Mouse (Mus musculus): ENCODE measurements at regions not wholly inside any gene's neighbourhood (a gene's known extent, or its start where the extent isn't known, plus 50 kb on each side); places are given as distances from the start of the nearest gene placed in this dataset.

DNA sequence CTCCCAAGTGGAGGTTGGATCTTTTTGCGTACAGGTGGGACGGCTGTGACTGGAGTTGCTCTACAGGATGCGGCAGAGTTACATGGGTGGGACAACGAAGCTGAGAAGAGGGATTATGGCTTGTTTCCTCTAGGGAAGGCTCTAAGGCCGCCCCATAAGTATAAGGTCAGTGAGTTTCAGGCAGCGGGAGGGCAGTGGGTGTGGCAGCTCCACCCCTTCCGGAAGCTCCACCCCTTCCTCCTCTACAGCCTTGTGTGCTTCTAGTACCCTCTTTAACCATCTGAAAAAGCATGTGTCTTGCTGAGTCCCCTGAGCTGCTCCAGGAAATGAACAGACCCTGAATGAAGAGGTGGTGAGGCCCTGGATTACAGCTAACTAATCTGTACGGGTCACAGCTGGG lies 101.2 kb upstream of the Afdn start:
- peak overlapping the region; percentile 37 for H3K4me3 ChIP-seq (ENCODE audit: low read depth, low read length)
- peaks cover 11% of the 10 kb centered on the region for H3K4me1 ChIP-seq (ENCODE audit: control insufficient read depth, insufficient read depth, low read length)
- H3K9ac ChIP-seq (ENCODE audit: low read depth, poor library complexity, severe bottlenecking), result peak overlapping the region; percentile 47
- TF ChIP-seq EP300 (IDR thresholded peaks at IDR 0.05; ENCODE audit: insufficient read depth, low read depth, low read length) (peak; percentile 92), POLR2A (IDR thresholded peaks at IDR 0.05; ENCODE audit: insufficient read depth, low read length) (peak; percentile 45), CTCF (IDR thresholded peaks at IDR 0.05; ENCODE audit: low read depth, low read length) (no peak)
- peak overlapping the region; percentile 100 for H3K27ac ChIP-seq (ENCODE audit: insufficient read depth, low read length)
- no peaks in the 10 kb centered on the region for H3K36me3 ChIP-seq (ENCODE audit: control insufficient read depth, insufficient read depth, low read length, poor library complexity, severe bottlenecking)
- 0 out of 2 replicates have a peak, but pooled peaks cover 7% of the 10 kb centered on the region for H3K9me3 ChIP-seq (replicated peaks; ENCODE audit: control insufficient read depth, insufficient read depth, low read length, poor library complexity, severe bottlenecking)
- H3K27me3 ChIP-seq (ENCODE audit: control insufficient read depth, insufficient read depth, low read length, poor library complexity, severe bottlenecking), result no peaks in the 10 kb centered on the region

- H3K4me1 ChIP-seq (ENCODE audit: control insufficient read depth, insufficient read depth, low read length), result peaks cover 11% of the 10 kb centered on the region
- H3K4me3 ChIP-seq (ENCODE audit: low read depth, low read length), result peak overlapping the region; percentile 34; the same call in 1 of the 2 replicates
- 0 out of 2 replicates have a peak, but pooled peaks cover 7% of the 10 kb centered on the region for H3K9me3 ChIP-seq (replicated peaks; ENCODE audit: control insufficient read depth, insufficient read depth, low read length, poor library complexity, severe bottlenecking)
- peak overlapping the region; percentile 100 for H3K27ac ChIP-seq (ENCODE audit: insufficient read depth, low read length)
- H3K9ac ChIP-seq (ENCODE audit: low read depth, poor library complexity, severe bottlenecking), result peak overlapping the region; percentile 47
- H3K27me3 ChIP-seq (ENCODE audit: control insufficient read depth, insufficient read depth, low read length, poor library complexity, severe bottlenecking), result no peaks in the 10 kb centered on the region
- TF ChIP-seq POLR2A (IDR thresholded peaks at IDR 0.05; ENCODE audit: insufficient read depth, low read length) (no peak), CTCF (IDR thresholded peaks at IDR 0.05; ENCODE audit: low read depth, low read length) (no peak), EP300 (IDR thresholded peaks at IDR 0.05; ENCODE audit: insufficient read depth, low read depth, low read length) (no peak)
- H3K36me3 ChIP-seq (ENCODE audit: control insufficient read depth, insufficient read depth, low read length, poor library complexity, severe bottlenecking), result no peaks in the 10 kb centered on the region
Measured at GRCm38 (mm10) chr17:13659943-13660342, 100.4 kb upstream of the Afdn start.

GRCm38 (mm10) chr17:13661023-13661422 lies 99.3 kb upstream of the Afdn start:
- Histone ChIP-seq H3K4me1 (ENCODE audit: control insufficient read depth, insufficient read depth, low read length) (peaks cover 11% of the 10 kb centered on the region), H3K27ac (ENCODE audit: insufficient read depth, low read length) (no peak overlapping the region), H3K9ac (ENCODE audit: low read depth, poor library complexity, severe bottlenecking) (no peak overlapping the region), H3K27me3 (ENCODE audit: control insufficient read depth, insufficient read depth, low read length, poor library complexity, severe bottlenecking) (no peaks in the 10 kb centered on the region), H3K9me3 (replicated peaks; ENCODE audit: control insufficient read depth, insufficient read depth, low read length, poor library complexity, severe bottlenecking) (0 out of 2 replicates have a peak, but pooled peaks cover 2% of the 10 kb centered on the region), H3K36me3 (ENCODE audit: control insufficient read depth, insufficient read depth, low read length, poor library complexity, severe bottlenecking) (no peaks in the 10 kb centered on the region), H3K4me3 (ENCODE audit: low read depth, low read length) (no peak overlapping the region)
- TF ChIP-seq CTCF (IDR thresholded peaks at IDR 0.05; ENCODE audit: low read depth, low read length) (no peak), POLR2A (IDR thresholded peaks at IDR 0.05; ENCODE audit: insufficient read depth, low read length) (no peak), EP300 (IDR thresholded peaks at IDR 0.05; ENCODE audit: insufficient read depth, low read depth, low read length) (no peak)

DNA sequence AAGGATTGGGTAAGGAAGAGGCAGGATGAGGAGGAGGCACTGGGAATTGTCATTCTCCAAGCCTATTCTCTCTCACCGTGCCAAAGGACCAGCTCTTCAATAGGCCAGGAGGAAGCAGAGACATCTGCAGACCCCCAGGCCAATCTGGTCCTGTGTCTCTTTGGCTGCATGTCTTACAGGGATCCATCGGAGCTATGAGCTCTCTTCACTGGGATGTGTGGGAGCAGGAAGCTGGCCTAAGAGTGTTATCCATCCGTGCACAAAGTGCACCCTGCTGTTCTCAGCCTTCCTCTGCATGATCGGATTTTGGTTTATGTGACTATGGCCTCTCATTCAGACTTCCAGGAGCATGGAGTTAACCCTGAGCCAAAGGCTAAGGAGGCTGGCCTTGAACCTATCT lies 98.2 kb upstream of the Afdn start:
- H3K9ac ChIP-seq (ENCODE audit: low read depth, poor library complexity, severe bottlenecking), result no peak overlapping the region
- no peaks in the 10 kb centered on the region for H3K9me3 ChIP-seq (replicated peaks; ENCODE audit: control insufficient read depth, insufficient read depth, low read length, poor library complexity, severe bottlenecking)
- H3K4me1 ChIP-seq (ENCODE audit: control insufficient read depth, insufficient read depth, low read length), result peaks cover 16% of the 10 kb centered on the region
- H3K27me3 ChIP-seq (ENCODE audit: control insufficient read depth, insufficient read depth, low read length, poor library complexity, severe bottlenecking), result no peaks in the 10 kb centered on the region
- H3K4me3 ChIP-seq (ENCODE audit: low read depth, low read length), result no peak overlapping the region
- H3K27ac ChIP-seq (ENCODE audit: insufficient read depth, low read length), result no peak overlapping the region
- TF ChIP-seq CTCF (IDR thresholded peaks at IDR 0.05; ENCODE audit: low read depth, low read length), result no peak
- TF ChIP-seq EP300 (IDR thresholded peaks at IDR 0.05; ENCODE audit: insufficient read depth, low read depth, low read length), result no peak
- TF ChIP-seq POLR2A (IDR thresholded peaks at IDR 0.05; ENCODE audit: insufficient read depth, low read length), result no peak
- H3K36me3 ChIP-seq (ENCODE audit: control insufficient read depth, insufficient read depth, low read length, poor library complexity, severe bottlenecking), result no peaks in the 10 kb centered on the region
